Mouse (Mus musculus) heart, adult 2 months (tissue): Measurements from ENCODE around the gene Icmt. TPM values are rescaled to one million over a fixed set of nuclear protein-coding genes. Genes with fewer than 3 reads are reported as not detected.
A peak's percentile ranks its signal among the peaks of the same experiment; 100 is the strongest.

ENCODE experiments used
- DNase-seq, 2 experiments: peaks; one replicate each; pipeline ENCODE4 v3.0.0; 2021
- H3K27ac ChIP-seq: fragments of 200-600 bp; 2 replicates; pipeline ENCODE4 v1.8.1; 2022
- H3K27me3 ChIP-seq: fragments of 200-500 bp; 2 replicates; pipeline ENCODE4 v1.6.1; 2012; ENCODE audit warnings: mild to moderate bottlenecking, low read length, inconsistent platforms, mixed read lengths; ENCODE audit not compliant: control insufficient read depth, insufficient read depth
- H3K36me3 ChIP-seq: fragments of 200-500 bp; 2 replicates; pipeline ENCODE4 v1.6.1; 2012; ENCODE audit warnings: low read length, inconsistent platforms; ENCODE audit not compliant: control insufficient read depth, insufficient read depth
- H3K4me1 ChIP-seq: fragments of 200-500 bp; 2 replicates; pipeline ENCODE4 v1.6.1; 2011; ENCODE audit warnings: low read length; ENCODE audit not compliant: control insufficient read depth, insufficient read depth
- H3K4me3 ChIP-seq: fragments of 200-600 bp; 2 replicates; pipeline ENCODE4 v1.8.1; 2022
- H3K79me2 ChIP-seq: fragments of 200-500 bp; replicated peaks from 2 replicates; pipeline ENCODE4 v1.6.1; 2012; ENCODE audit warnings: mild to moderate bottlenecking, inconsistent platforms, low read length, moderate library complexity, mixed read lengths; ENCODE audit not compliant: control insufficient read depth, insufficient read depth
- H3K9ac ChIP-seq: fragments of 200-500 bp; 2 replicates; pipeline ENCODE4 v1.6.1; 2012; ENCODE audit warnings: low read depth, mild to moderate bottlenecking, control low read depth, inconsistent platforms, low read length, mixed read lengths
- CTCF ChIP-seq: fragments of 200-600 bp; IDR thresholded peaks from 2 replicates; pipeline ENCODE4 v1.8.1; 2022; ENCODE audit warnings: antibody characterized with exemption, mild to moderate bottlenecking, moderate library complexity
- EP300 ChIP-seq: fragments of 200-500 bp; IDR thresholded peaks from 2 replicates; pipeline ENCODE4 v1.6.1; 2011; ENCODE audit warnings: low read depth, low read length, control low read depth; ENCODE audit not compliant: insufficient read depth
- POLR2A ChIP-seq: fragments of 200-500 bp; IDR thresholded peaks from 2 replicates; pipeline ENCODE4 v1.6.1; 2011; ENCODE audit warnings: mild to moderate bottlenecking, low read depth, low read length, control low read depth; ENCODE audit not compliant: insufficient read depth
- WGBS: fragments of 180-500 bp; shearing (Covaris S2); methylation state at CpG from one replicate; pipeline ENCODE4 v1.1.7; 2018; 5-methylcytosine and 5-hydroxymethylcytosine counted together
- intact Hi-C: fragments of 180-260 bp; cut with DNase I; formaldehyde crosslinking; loops from one replicate; pipeline ENCODE4 v1.15.1; 2025
- polyA plus RNA-seq: library from polyadenylated mRNA; depleted of rRNA; stranded (reverse); fragments of >200 nt; gene quantifications from 2 replicates; pipeline ENCODE4 v1.2.3, GENCODE M21; 2012
- total RNA-seq, 2 experiments: library from RNA; stranded (reverse); gene quantifications; 2 replicates each; pipeline ENCODE4 v1.2.3; 2021

Gene Icmt
- total and polyA plus RNA-seq, 3 experiments: 17.7 to 28.2 (median 26.4) TPM

- no peak within 1 kb of the TSS for H3K4me3 ChIP-seq
- H3K27me3 ChIP-seq: peaks cover 11% of the 10 kb centered on the region; the same call in 1 of the 2 replicates
- no peaks in the 10 kb centered on the region for H3K36me3 ChIP-seq
- intact Hi-C loops: loop anchor here (10.0 kb wide), 1 partner anchor 267 kb away; the partner anchor contains the start of gene Zbtb48
- peaks cover 5% of the 10 kb centered on the region for H3K4me1 ChIP-seq
- no peaks in the 10 kb centered on the region for H3K79me2 ChIP-seq
- H3K9ac ChIP-seq: no peak within 1 kb of the TSS
- TF ChIP-seq POLR2A (no peak), CTCF (no peak), EP300 (no peak)
- WGBS: 51% methylated on average over 6 of the region's 6 CpGs
- no peak for DNase-seq
- no peak within 1 kb of the TSS for H3K27ac ChIP-seq
These were observed 5.5 kb upstream of the Icmt start, which contains the start of gene Hes3 for GRCm38 (mm10) chr4:152291562-152291961. Gene Hes3, minus strand, starts transcription at chr4:152291662.

GRCm38 (mm10) chr4:152292102-152292765 is 4.8 kb upstream of the Icmt start:
- intact Hi-C loops: loop anchor here (10.0 kb wide), 1 partner anchor 267 kb away; the partner anchor contains the start of gene Zbtb48
- Histone ChIP-seq H3K27ac (no peak overlapping the region), H3K9ac (no peak overlapping the region), H3K27me3 (peaks cover 9% of the 10 kb centered on the region; the same call in 1 of the 2 replicates), H3K4me3 (no peak overlapping the region), H3K79me2 (no peaks in the 10 kb centered on the region), H3K4me1 (peaks cover 5% of the 10 kb centered on the region), H3K36me3 (no peaks in the 10 kb centered on the region)
- 57% methylated on average over 12 of the region's 12 CpGs for WGBS
- TF ChIP-seq POLR2A (no peak), CTCF (no peak), EP300 (no peak)
- no peak for DNase-seq

GRCm38 (mm10) chr4:152294188-152294929 is 2.7 kb upstream of the Icmt start:
- TF ChIP-seq CTCF (peak; percentile 50), POLR2A (no peak), EP300 (no peak)
- no peak for DNase-seq
- Histone ChIP-seq H3K9ac (no peak overlapping the region), H3K4me1 (peaks cover 8% of the 10 kb centered on the region), H3K27ac (peak overlapping the region; percentile 28; the same call in 1 of the 2 replicates), H3K79me2 (peaks cover 5% of the 10 kb centered on the region; the same call in 1 of the 2 replicates), H3K27me3 (peaks cover 6% of the 10 kb centered on the region; the same call in 1 of the 2 replicates), H3K4me3 (no peak overlapping the region), H3K36me3 (no peaks in the 10 kb centered on the region)
- WGBS: 28% methylated on average over 10 of the region's 10 CpGs
- intact Hi-C loops: loop anchor here (10.0 kb wide), 1 partner anchor 270 kb away; the partner anchor contains the start of gene Zbtb48

GRCm38 (mm10) chr4:152295916-152296315 is 1.1 kb upstream of the Icmt start:
- no peaks in the 10 kb centered on the region for H3K36me3 ChIP-seq
- peaks cover 5% of the 10 kb centered on the region; the same call in 1 of the 2 replicates for H3K79me2 ChIP-seq
- H3K27ac ChIP-seq: no peak overlapping the region
- H3K27me3 ChIP-seq: no peaks in the 10 kb centered on the region
- no peak overlapping the region for H3K4me3 ChIP-seq
- no peak for DNase-seq
- no peak overlapping the region for H3K9ac ChIP-seq
- TF ChIP-seq CTCF: no peak
- TF ChIP-seq EP300: no peak
- TF ChIP-seq POLR2A: no peak
- peaks cover 8% of the 10 kb centered on the region for H3K4me1 ChIP-seq
- WGBS: 26% methylated on average over 4 of the region's 4 CpGs
- intact Hi-C loops: loop anchor here (2.0 to 10.0 kb wide), 3 partner anchors 23 to 271 kb away; partner anchors contain the start of genes Rnf207 and Zbtb48

- no peak for DNase-seq
- intact Hi-C loops: loop anchor here (2.0 to 10.0 kb wide), 3 partner anchors 22 to 272 kb away; partner anchors contain the start of genes Rnf207 and Zbtb48
- WGBS: 1% methylated on average over 8 of the region's 8 CpGs
These were observed 656 bp upstream of the Icmt start for GRCm38 (mm10) chr4:152296371-152296770.

More at GRCm38 (mm10) chr4:152296371-152296770, 656 bp upstream of the Icmt start:
- H3K4me3 ChIP-seq: peak overlapping the region; percentile 61
- H3K4me1 ChIP-seq: peaks cover 8% of the 10 kb centered on the region
- H3K36me3 ChIP-seq: no peaks in the 10 kb centered on the region
- peak overlapping the region; percentile 90 for H3K27ac ChIP-seq
- H3K79me2 ChIP-seq: peaks cover 5% of the 10 kb centered on the region; the same call in 1 of the 2 replicates
- peak overlapping the region; percentile 58 for H3K9ac ChIP-seq
- TF ChIP-seq POLR2A (no peak), EP300 (no peak), CTCF (no peak)
- no peaks in the 10 kb centered on the region for H3K27me3 ChIP-seq
